Mouse (Mus musculus) limb, embryonic 14.5 days (tissue): ENCODE data around the gene Cdk2ap2. TPM values are rescaled to one million over a fixed set of nuclear protein-coding genes. Genes with fewer than 3 reads are reported as not detected.

Experiments
- ATAC-seq: fragments of 200-750 bp; cut with Nextera tagmentation; 2 replicates; pipeline ENCODE4 v1.8.0; 2017; ENCODE audit warnings: low read depth, moderate number of reproducible peaks, moderate TSS enrichment; ENCODE audit not compliant: low FRiP score
- DNase-seq: peaks from one replicate; pipeline ENCODE4 v3.0.0-alpha.2; 2015; ENCODE audit warnings: low spot score
- H3K27ac ChIP-seq: fragments of 300-500 bp; sonication (generic); replicated peaks from 2 replicates; pipeline ENCODE4 v1.5.1; 2014; ENCODE audit warnings: low read depth, mild to moderate bottlenecking, low read length, moderate library complexity, mixed read lengths
- H3K27me3 ChIP-seq: fragments of 300-500 bp; sonication (generic); 2 replicates; pipeline ENCODE4 v1.6.1; 2014; ENCODE audit warnings: low read length, mixed read lengths; ENCODE audit not compliant: control insufficient read depth, insufficient read depth
- H3K36me3 ChIP-seq: fragments of 300-500 bp; sonication (generic); 2 replicates; pipeline ENCODE4 v1.6.1; 2014; ENCODE audit warnings: mild to moderate bottlenecking, low read length, moderate library complexity, mixed read lengths; ENCODE audit not compliant: control insufficient read depth, insufficient read depth
- H3K4me1 ChIP-seq: fragments of 300-500 bp; sonication (generic); 2 replicates; pipeline ENCODE4 v1.6.1; 2014; ENCODE audit warnings: antibody characterized with exemption, low read length, mixed read lengths; ENCODE audit not compliant: control insufficient read depth, insufficient read depth
- H3K4me2 ChIP-seq: fragments of 300-500 bp; sonication (generic); replicated peaks from 2 replicates; pipeline ENCODE4 v1.6.1; 2014; ENCODE audit warnings: low read depth, mild to moderate bottlenecking, low read length, moderate library complexity; ENCODE audit not compliant: severe bottlenecking
- H3K4me3 ChIP-seq: fragments of 300-500 bp; sonication (generic); replicated peaks from 2 replicates; pipeline ENCODE4 v1.5.1; 2014; ENCODE audit warnings: low read length
- H3K9ac ChIP-seq: fragments of 300-500 bp; sonication (generic); 2 replicates; pipeline ENCODE4 v1.6.1; 2014; ENCODE audit warnings: mild to moderate bottlenecking, low read depth, low read length, moderate library complexity; ENCODE audit not compliant: severe bottlenecking
- H3K9me3 ChIP-seq: fragments of 300-500 bp; sonication (generic); 2 replicates; pipeline ENCODE4 v1.6.1; 2016; ENCODE audit warnings: low read length; ENCODE audit not compliant: control insufficient read depth
- POLR2A ChIP-seq: fragments of 200-500 bp; IDR thresholded peaks from 2 replicates; pipeline ENCODE4 v1.8.0; 2012; ENCODE audit warnings: inconsistent platforms, mild to moderate bottlenecking, moderate library complexity, borderline replicate concordance; ENCODE audit not compliant: insufficient read depth, insufficient read length; ENCODE audit errors: extremely low read depth
- WGBS: fragments of 180-500 bp; shearing (Covaris S2); extraction: QIAGEN DNeasy Blood & Tissue Kit; methylation state at CpG from one replicate; pipeline ENCODE4 v1.1.7; 2014; 5-methylcytosine and 5-hydroxymethylcytosine counted together
- polyA plus RNA-seq, 2 experiments: library from polyadenylated mRNA; depleted of rRNA in 1 of 2; stranded (reverse) in 1 of 2; unstranded in 1 of 2; fragments of >200 nt; fragmentation: Nextera tagmentation in 1 of 2; extraction: Ambion mirVana in 1 of 2; gene quantifications; 2 replicates each; pipeline versions ENCODE4 v1.2.1 to v1.2.3; 2012 to 2014

Gene Cdk2ap2
- polyA plus RNA-seq, 2 experiments: 45.2 to 67.6 TPM

GRCm38 (mm10) chr19:4094774-4095303 is 2.1 kb upstream of the Cdk2ap2 start:
- TF ChIP-seq POLR2A: no peak
- Histone ChIP-seq H3K9me3 (no peaks in the 10 kb centered on the region), H3K9ac (no peak overlapping the region), H3K4me3 (no peak overlapping the region), H3K36me3 (no peaks in the 10 kb centered on the region), H3K27me3 (peaks cover 7% of the 10 kb centered on the region; the same call in 1 of the 2 replicates), H3K4me2 (no peak overlapping the region), H3K27ac (no peak overlapping the region), H3K4me1 (peaks cover 20% of the 10 kb centered on the region)
- DNase-seq (no peak), ATAC-seq (no peak)
- 74% methylated on average over 5 of the region's 5 CpGs for WGBS

GRCm38 (mm10) chr19:4095802-4096201 is 1.2 kb upstream of the Cdk2ap2 start:
- no peak overlapping the region for H3K9ac ChIP-seq
- no peak for DNase-seq
- H3K4me3 ChIP-seq: no peak overlapping the region
- peaks cover 25% of the 10 kb centered on the region for H3K4me1 ChIP-seq
- TF ChIP-seq POLR2A: no peak
- no peak overlapping the region; the same call in 1 of the 2 replicates for H3K4me2 ChIP-seq
- no peak overlapping the region for H3K27ac ChIP-seq
- no peaks in the 10 kb centered on the region for H3K36me3 ChIP-seq
- peaks cover 17% of the 10 kb centered on the region; the same call in 1 of the 2 replicates for H3K27me3 ChIP-seq
- H3K9me3 ChIP-seq: no peaks in the 10 kb centered on the region
- 57% methylated on average over 3 of the region's 3 CpGs for WGBS
- no peak for ATAC-seq

- ATAC-seq: peak; percentile 34
Observed at GRCm38 (mm10) chr19:4097441-4097825, 451 bp downstream of the Cdk2ap2 start.

GRCm38 (mm10) chr19:4098426-4098825 is 1.4 kb downstream of the Cdk2ap2 start:
- no peak for DNase-seq
- WGBS: 86% methylated on average over 13 of the region's 13 CpGs
- Histone ChIP-seq H3K4me3 (no peak overlapping the region), H3K4me2 (no peak overlapping the region), H3K27ac (no peak overlapping the region), H3K4me1 (peaks cover 30% of the 10 kb centered on the region), H3K9ac (no peak overlapping the region), H3K27me3 (peaks cover 32% of the 10 kb centered on the region; the same call in 1 of the 2 replicates), H3K9me3 (no peaks in the 10 kb centered on the region), H3K36me3 (no peaks in the 10 kb centered on the region)
- no peak for ATAC-seq
- no peak for TF ChIP-seq POLR2A

More at GRCm38 (mm10) chr19:4097441-4097825, 451 bp downstream of the Cdk2ap2 start:
- Histone ChIP-seq H3K27me3 (peaks cover 32% of the 10 kb centered on the region; the same call in 1 of the 2 replicates), H3K9ac (peak overlapping the region; percentile 38; the same call in 1 of the 2 replicates), H3K36me3 (no peaks in the 10 kb centered on the region), H3K27ac (peak overlapping the region; percentile 58), H3K9me3 (no peaks in the 10 kb centered on the region), H3K4me2 (peak overlapping the region; percentile 77), H3K4me3 (peak overlapping the region; percentile 57), H3K4me1 (peaks cover 30% of the 10 kb centered on the region)
- 2% methylated on average over 20 of the region's 21 CpGs for WGBS
- DNase-seq: peak; percentile 59
- TF ChIP-seq POLR2A: no peak

- Histone ChIP-seq H3K4me1 (peaks cover 30% of the 10 kb centered on the region), H3K9me3 (no peaks in the 10 kb centered on the region), H3K27ac (no peak overlapping the region), H3K9ac (no peak overlapping the region), H3K36me3 (no peaks in the 10 kb centered on the region), H3K27me3 (peaks cover 32% of the 10 kb centered on the region; the same call in 1 of the 2 replicates), H3K4me3 (no peak overlapping the region), H3K4me2 (peak overlapping the region; percentile 88; the same call in 1 of the 2 replicates)
- no peak for TF ChIP-seq POLR2A
- WGBS: 13% methylated on average over 9 of the region's 9 CpGs
- ATAC-seq (no peak), DNase-seq (peak; percentile 91)
Observed at GRCm38 (mm10) chr19:4099056-4099455, 2.1 kb downstream of the Cdk2ap2 start.
